In the genomic region with DNA sequence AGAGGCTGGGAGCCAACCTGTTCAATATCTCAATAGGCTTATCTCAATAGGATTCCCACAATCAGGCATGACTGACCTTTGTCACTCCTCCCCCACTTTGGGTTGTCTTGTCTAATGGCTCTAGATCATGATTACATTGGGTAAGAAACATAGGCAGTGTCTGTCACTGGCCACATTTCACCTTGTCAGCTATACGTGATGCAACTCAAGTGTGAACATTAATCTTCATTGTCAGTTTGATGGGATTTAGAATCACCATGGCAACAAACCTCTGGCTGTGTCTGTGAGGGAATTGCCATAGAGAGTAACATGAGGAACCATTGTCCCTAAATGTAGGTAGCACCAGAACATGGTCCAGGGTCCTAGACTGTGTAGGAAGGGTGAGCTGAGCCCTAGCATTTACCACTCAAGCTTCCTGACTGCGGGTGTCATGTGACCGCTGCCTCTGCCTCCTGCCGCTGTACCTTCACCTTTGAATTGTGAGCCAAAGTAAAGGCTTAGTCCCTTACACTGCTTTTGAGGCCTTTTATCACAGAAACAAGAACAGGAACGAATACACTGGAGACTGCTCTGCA, we compare ENCODE assay signal across 11 mouse cellular contexts. TPM values are rescaled to one million over a fixed set of nuclear protein-coding genes. Genes with fewer than 3 reads are reported as not detected.
DNase-seq lines count a peak whose midpoint lies in the region; ATAC-seq and TF ChIP-seq lines count a peak whose summit lies in the region.
"Had no signal": no experiment of that assay in that cellular context is flagged by ENCODE, and none has a peak within 500 bp of the region (broad histone marks: within the 10 kb centered on the region; RNA-seq: fewer than 3 reads in every experiment).

No protein-coding gene starts in this region.

- no peak overlapping the region for H3K4me3 ChIP-seq in embryonic facial prominence, embryonic 11.5 days (ENCODE audit: low read depth, low read length)
- H3K4me3 ChIP-seq in embryonic facial prominence, embryonic 10.5 days = no peak overlapping the region
- no peak overlapping the region for H3K4me3 ChIP-seq in liver, postnatal 0 days (ENCODE audit: low read depth, low read length)
- no peak overlapping the region for H3K4me3 ChIP-seq in midbrain, embryonic 13.5 days (replicated peaks)
- no peak overlapping the region for H3K4me3 ChIP-seq in heart, embryonic 11.5 days (ENCODE audit: low read depth, low read length)
- no peak overlapping the region for H3K4me3 ChIP-seq in lung, adult 2 months (replicated peaks; ENCODE audit: extremely low read depth, low read depth, low read length)
- H3K4me3 ChIP-seq: limb, embryonic 10.5 days had no signal

- peak; percentile 65; the same call in 1 of the 2 replicates for ATAC-seq in embryonic facial prominence, embryonic 11.5 days (replicated peaks; ENCODE audit: insufficient number of reproducible peaks, low FRiP score, low TSS enrichment, low read depth)
- peak; percentile 29; the same call in 1 of the 2 replicates for ATAC-seq in liver, postnatal 0 days
- ATAC-seq in midbrain, embryonic 13.5 days = peak; percentile 84
- ATAC-seq in heart, embryonic 11.5 days (replicated peaks; ENCODE audit: insufficient number of reproducible peaks, low FRiP score, low TSS enrichment) = no peak

- no peak for TF ChIP-seq EP300 in liver, postnatal 0 days (IDR thresholded peaks at IDR 0.05; ENCODE audit: low read depth)

- no peak for TF ChIP-seq POLR2A in lung, adult 2 months (IDR thresholded peaks at IDR 0.05; ENCODE audit: borderline replicate concordance, extremely low read depth, low read depth, low read length)

- H3K36me3 ChIP-seq in embryonic facial prominence, embryonic 11.5 days (replicated peaks; ENCODE audit: control insufficient read depth, insufficient read depth, low read depth, low read length) = no peaks in the 10 kb centered on the region
- peaks cover 15% of the 10 kb centered on the region; the same call in 1 of the 2 replicates for H3K36me3 ChIP-seq in embryonic facial prominence, embryonic 10.5 days (replicated peaks)
- H3K36me3 ChIP-seq in liver, postnatal 0 days (replicated peaks; ENCODE audit: insufficient read depth, low read length) = no peaks in the 10 kb centered on the region
- 0 out of 2 replicates have a peak, but pooled peaks cover 4% of the 10 kb centered on the region for H3K36me3 ChIP-seq in midbrain, embryonic 13.5 days
- H3K36me3 ChIP-seq in heart, embryonic 11.5 days (ENCODE audit: control insufficient read depth, insufficient read depth, low read length) = no peaks in the 10 kb centered on the region
- H3K36me3 ChIP-seq: limb, embryonic 10.5 days had no signal

- 74% methylated on average over 5 of the region's 5 CpGs for WGBS in embryonic facial prominence, embryonic 11.5 days
- 69% methylated on average over 5 of the region's 5 CpGs for WGBS in embryonic facial prominence, embryonic 10.5 days
- 66% methylated on average over 5 of the region's 5 CpGs for WGBS in liver, postnatal 0 days (ENCODE audit: insufficient replicate concordance)
- 47% methylated on average over 5 of the region's 5 CpGs for WGBS in midbrain, embryonic 13.5 days
- 60% methylated on average over 5 of the region's 5 CpGs for WGBS in heart, embryonic 11.5 days (ENCODE audit: insufficient replicate concordance)
- 73% methylated on average over 5 of the region's 5 CpGs for WGBS in lung, adult 2 months

- DNase-seq in embryonic facial prominence, embryonic 11.5 days (ENCODE audit: low spot score) = no peak
- DNase-seq in embryonic facial prominence, embryonic 10.5 days (ENCODE audit: low spot score) = no peak
- DNase-seq in liver, postnatal 0 days = no peak
- DNase-seq in liver = no peak
- DNase-seq in spleen, adult 18-20 months = no peak
- no peak for DNase-seq in lung, adult 2 months
- DNase-seq: cerebellum, adult 9-11 months; gastrocnemius, postnatal 10 days had no signal

- H3K9ac ChIP-seq in embryonic facial prominence, embryonic 11.5 days (replicated peaks; ENCODE audit: low read length) = no peak overlapping the region
- no peak overlapping the region for H3K9ac ChIP-seq in liver, postnatal 0 days (replicated peaks)
- no peak overlapping the region for H3K9ac ChIP-seq in midbrain, embryonic 13.5 days (replicated peaks)
- no peak overlapping the region for H3K9ac ChIP-seq in heart, embryonic 11.5 days (ENCODE audit: low read depth, low read length)

- TF ChIP-seq CTCF in liver, postnatal 0 days (IDR thresholded peaks at IDR 0.05; ENCODE audit: low read depth) = no peak
- TF ChIP-seq CTCF in lung, adult 2 months (IDR thresholded peaks at IDR 0.05; ENCODE audit: insufficient read depth, low read length) = no peak

- H3K4me2 ChIP-seq in embryonic facial prominence, embryonic 11.5 days (ENCODE audit: low read depth, low read length) = no peak overlapping the region
- H3K4me2 ChIP-seq in liver, postnatal 0 days (ENCODE audit: low read depth, low read length) = no peak overlapping the region
- H3K4me2 ChIP-seq in midbrain, embryonic 13.5 days (replicated peaks) = no peak overlapping the region
- H3K4me2 ChIP-seq in heart, embryonic 11.5 days = no peak overlapping the region

- H3K4me1 ChIP-seq in embryonic facial prominence, embryonic 11.5 days (ENCODE audit: control insufficient read depth, insufficient read depth, low read length) = no peaks in the 10 kb centered on the region
- no peaks in the 10 kb centered on the region for H3K4me1 ChIP-seq in embryonic facial prominence, embryonic 10.5 days
- no peaks in the 10 kb centered on the region for H3K4me1 ChIP-seq in liver, postnatal 0 days (ENCODE audit: insufficient read depth)
- H3K4me1 ChIP-seq in midbrain, embryonic 13.5 days (replicated peaks) = peaks cover 14% of the 10 kb centered on the region
- H3K4me1 ChIP-seq in heart, embryonic 11.5 days (ENCODE audit: control insufficient read depth, insufficient read depth, low read length) = no peaks in the 10 kb centered on the region
- no peaks in the 10 kb centered on the region for H3K4me1 ChIP-seq in lung, adult 2 months (ENCODE audit: control insufficient read depth, insufficient read depth, low read length)
- H3K4me1 ChIP-seq: limb, embryonic 10.5 days had no signal

- H3K27ac ChIP-seq in embryonic facial prominence, embryonic 11.5 days (replicated peaks; ENCODE audit: low read depth, low read length) = no peak overlapping the region
- H3K27ac ChIP-seq in embryonic facial prominence, embryonic 10.5 days (replicated peaks) = no peak overlapping the region
- no peak overlapping the region for H3K27ac ChIP-seq in liver, postnatal 0 days (ENCODE audit: low read depth)
- peak overlapping the region; percentile 58; the same call in 1 of the 2 replicates for H3K27ac ChIP-seq in midbrain, embryonic 13.5 days
- H3K27ac ChIP-seq in heart, embryonic 11.5 days (ENCODE audit: low read depth, low read length) = no peak overlapping the region
- H3K27ac ChIP-seq: limb, embryonic 10.5 days had no signal

- no peaks in the 10 kb centered on the region for H3K27me3 ChIP-seq in embryonic facial prominence, embryonic 11.5 days (ENCODE audit: control insufficient read depth, insufficient read depth, low read length)
- peaks cover 4% of the 10 kb centered on the region; the same call in 1 of the 2 replicates for H3K27me3 ChIP-seq in embryonic facial prominence, embryonic 10.5 days (replicated peaks; ENCODE audit: low read depth, poor library complexity, severe bottlenecking)
- no peaks in the 10 kb centered on the region for H3K27me3 ChIP-seq in liver, postnatal 0 days (ENCODE audit: insufficient read depth, low read length)
- H3K27me3 ChIP-seq in midbrain, embryonic 13.5 days = no peaks in the 10 kb centered on the region
- no peaks in the 10 kb centered on the region for H3K27me3 ChIP-seq in heart, embryonic 11.5 days (ENCODE audit: control insufficient read depth, insufficient read depth, low read length)

- H3K9me3 ChIP-seq in embryonic facial prominence, embryonic 11.5 days (replicated peaks; ENCODE audit: control insufficient read depth, low read length) = no peaks in the 10 kb centered on the region
- no peaks in the 10 kb centered on the region for H3K9me3 ChIP-seq in embryonic facial prominence, embryonic 10.5 days
- H3K9me3 ChIP-seq in liver, postnatal 0 days (ENCODE audit: low read length) = no peaks in the 10 kb centered on the region
- no peaks in the 10 kb centered on the region for H3K9me3 ChIP-seq in midbrain, embryonic 13.5 days
- H3K9me3 ChIP-seq in heart, embryonic 11.5 days (replicated peaks; ENCODE audit: control insufficient read depth, low read length) = no peaks in the 10 kb centered on the region
- H3K9me3 ChIP-seq: limb, embryonic 10.5 days had no signal

RNA-seq across cellular contexts. Expression of a gene that starts 5.1 kb away (rescaled TPM):
- 18.9 and 21.6 TPM in 2 replicates for polyA plus RNA-seq in embryonic facial prominence, embryonic 11.5 days (2014; fragmentation: Nextera tagmentation; extraction: Ambion mirVana)
- 32.7 and 33.4 TPM in 2 replicates for polyA plus RNA-seq in embryonic facial prominence, embryonic 10.5 days (2016; fragmentation: Nextera tagmentation; extraction: Ambion mirVana)
- polyA plus RNA-seq in liver, postnatal 0 days (2015; fragmentation: Nextera tagmentation; extraction: Ambion mirVana) = 2.5 and 3.9 TPM in 2 replicates
- 68.9 and 75.2 TPM in 2 replicates for polyA plus RNA-seq in midbrain, embryonic 13.5 days (2015; fragmentation: Nextera tagmentation; extraction: Ambion mirVana)
- 34.8 and 35.8 TPM in 2 replicates for polyA plus RNA-seq in heart, embryonic 11.5 days (2014; fragmentation: Nextera tagmentation; extraction: Ambion mirVana)
- 4.9 and 6.0 TPM in 2 replicates for polyA plus RNA-seq in lung, adult 2 months (2012; rRNA removed)
